9 mouse cellular contexts compared by ENCODE assay signal in genomic region chr11:113175323-113175722, GRCm38 (mm10).
DNase-seq lines count a peak whose midpoint lies in the region; ATAC-seq lines count a peak whose summit lies in the region.
"Had no signal": no experiment of that assay in that cellular context is flagged by ENCODE, and none has a peak within 500 bp of the region (broad histone marks: within the 10 kb centered on the region; RNA-seq: fewer than 3 reads in every experiment).

No protein-coding gene starts in this region.

- H3K27ac ChIP-seq in kidney, embryonic 15.5 days = no peak overlapping the region
- no peak overlapping the region for H3K27ac ChIP-seq in limb, embryonic 10.5 days
- H3K27ac ChIP-seq: lung, embryonic 15.5 days had no signal

- H3K4me3 ChIP-seq in kidney, embryonic 15.5 days (replicated peaks) = no peak overlapping the region
- H3K4me3 ChIP-seq in limb, embryonic 10.5 days = no peak overlapping the region
- H3K4me3 ChIP-seq: lung, embryonic 15.5 days had no signal

- no peaks in the 10 kb centered on the region for H3K36me3 ChIP-seq in kidney, embryonic 15.5 days
- H3K36me3 ChIP-seq in limb, embryonic 10.5 days = no peaks in the 10 kb centered on the region
- H3K36me3 ChIP-seq: lung, embryonic 15.5 days had no signal

- H3K9me3 ChIP-seq in kidney, embryonic 15.5 days (replicated peaks) = no peaks in the 10 kb centered on the region
- H3K9me3 ChIP-seq in limb, embryonic 10.5 days (replicated peaks) = no peaks in the 10 kb centered on the region
- H3K9me3 ChIP-seq: lung, embryonic 15.5 days had no signal

- H3K9ac ChIP-seq in kidney, embryonic 15.5 days = no peak overlapping the region
- H3K9ac ChIP-seq: lung, embryonic 15.5 days had no signal

- 32% methylated on average over 6 of the region's 6 CpGs for WGBS in kidney, embryonic 15.5 days
- WGBS in limb, embryonic 10.5 days = 40% methylated on average over 6 of the region's 6 CpGs

- peak; percentile 81 for DNase-seq in CD4-positive, CD25-positive, alpha-beta regulatory T cell, adult 2 months (ENCODE audit: low read depth, low spot score)
- peak; percentile 13 to 75 for DNase-seq in kidney, postnatal 36 days
- peak; percentile 72 for DNase-seq in ZHBTc4 (ENCODE audit: low read depth, low spot score)
- peak; percentile 70 for DNase-seq in limb, embryonic 10.5 days (ENCODE audit: low spot score)
- DNase-seq in thymus, postnatal 14 days = peak; percentile 50
- no peak for DNase-seq in left cerebral cortex, adult 11 months (ENCODE audit: low spot score)

- H3K27me3 ChIP-seq in kidney, embryonic 15.5 days = no peaks in the 10 kb centered on the region
- no peaks in the 10 kb centered on the region for H3K27me3 ChIP-seq in limb, embryonic 10.5 days (ENCODE audit: low read depth, poor library complexity, severe bottlenecking)
- H3K27me3 ChIP-seq: lung, embryonic 15.5 days had no signal

- H3K4me1 ChIP-seq in kidney, embryonic 15.5 days = peaks cover 52% of the 10 kb centered on the region
- H3K4me1 ChIP-seq in limb, embryonic 10.5 days = peaks cover 76% of the 10 kb centered on the region

- H3K4me2 ChIP-seq in kidney, embryonic 15.5 days = no peak overlapping the region
- H3K4me2 ChIP-seq: lung, embryonic 15.5 days had no signal

- no peak for ATAC-seq in CD4-positive, CD25-positive, alpha-beta regulatory T cell, adult 4 months
- ATAC-seq in kidney, embryonic 15.5 days (replicated peaks; ENCODE audit: low FRiP score) = no peak
